Mouse (Mus musculus): ENCODE data around the gene Zfp445.

- TF ChIP-seq POLR2A (IDR thresholded peaks at IDR 0.05; ENCODE audit: borderline replicate concordance, extremely low read depth, insufficient read depth, insufficient read length, poor library complexity, severe bottlenecking): no peak
- no peak for TF ChIP-seq CTCF (IDR thresholded peaks at IDR 0.05; ENCODE audit: borderline replicate concordance, extremely low read depth, insufficient read depth, insufficient read length)
Measured at GRCm38 (mm10) chr9:122901047-122901446, 35.2 kb upstream of the Zfp445 start.

Measured in brain, embryonic 14.5 days (tissue).